Mouse (Mus musculus): ENCODE data around the gene Brd3os.

The Brd3os gene

DNA sequence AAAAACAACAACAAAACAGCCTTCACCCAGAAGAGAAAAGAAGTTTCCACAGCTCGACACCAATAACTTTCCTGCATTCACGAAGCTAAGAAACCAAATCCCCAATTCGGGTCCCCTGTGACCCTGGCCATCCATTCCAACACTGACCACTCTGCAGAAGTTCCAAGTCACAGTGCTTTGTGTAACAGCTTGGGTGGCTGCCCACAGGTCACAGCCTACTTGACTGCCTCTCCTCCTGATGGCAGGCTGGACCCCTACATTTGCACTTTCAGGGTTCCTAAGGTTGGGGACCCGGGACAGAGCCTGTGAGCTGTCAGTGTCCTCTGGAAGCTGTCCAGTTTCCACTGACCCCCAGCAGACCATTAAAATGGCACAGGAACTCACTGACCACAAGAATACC is 20.8 kb downstream of the Brd3os start:
- in situ Hi-C loops (cut with MboI, MseI), result no loop called here

DNA sequence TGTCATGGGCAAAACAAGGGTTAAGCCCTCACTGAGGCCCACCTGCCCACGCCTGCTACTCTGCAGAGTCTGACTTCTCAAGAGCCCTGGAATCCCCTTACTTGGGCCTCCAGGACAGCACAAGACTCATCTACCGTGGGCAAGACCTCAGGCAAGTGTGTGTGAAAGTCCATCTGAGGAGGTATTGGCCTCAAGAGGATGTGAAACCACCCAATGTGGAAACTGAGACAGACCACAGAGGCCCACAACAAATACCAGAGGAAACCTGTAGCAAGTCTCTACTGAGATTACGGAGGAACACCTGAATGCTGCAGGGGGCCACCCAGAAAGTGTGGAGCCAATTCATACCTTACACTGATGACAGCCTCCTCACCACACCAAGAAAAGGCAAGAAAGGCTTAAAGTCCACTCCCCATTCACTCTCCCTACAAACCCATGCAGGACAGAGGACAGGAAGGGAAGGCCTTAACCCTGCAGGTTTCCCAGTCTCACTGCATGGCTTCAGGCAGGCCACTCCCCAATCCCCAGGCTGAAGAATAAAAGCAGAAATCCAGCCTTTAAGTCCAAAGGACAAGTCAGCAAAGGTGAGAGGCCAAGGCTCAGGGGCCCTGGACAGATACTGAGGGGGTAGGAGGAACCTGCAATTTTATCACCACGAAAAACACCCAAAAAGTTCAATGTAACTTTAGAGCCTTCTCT is 27.3 kb downstream of the Brd3os start:
- in situ Hi-C loops (cut with MboI, MseI), result no loop called here

GRCm38 (mm10) chr2:27469991-27470355 is 27.8 kb downstream of the Brd3os start:
- in situ Hi-C loops (cut with MboI, MseI), result no loop called here

GRCm38 (mm10) chr2:27470535-27470934 is 28.4 kb downstream of the Brd3os start:
- in situ Hi-C loops (cut with MboI, MseI), result no loop called here

DNA sequence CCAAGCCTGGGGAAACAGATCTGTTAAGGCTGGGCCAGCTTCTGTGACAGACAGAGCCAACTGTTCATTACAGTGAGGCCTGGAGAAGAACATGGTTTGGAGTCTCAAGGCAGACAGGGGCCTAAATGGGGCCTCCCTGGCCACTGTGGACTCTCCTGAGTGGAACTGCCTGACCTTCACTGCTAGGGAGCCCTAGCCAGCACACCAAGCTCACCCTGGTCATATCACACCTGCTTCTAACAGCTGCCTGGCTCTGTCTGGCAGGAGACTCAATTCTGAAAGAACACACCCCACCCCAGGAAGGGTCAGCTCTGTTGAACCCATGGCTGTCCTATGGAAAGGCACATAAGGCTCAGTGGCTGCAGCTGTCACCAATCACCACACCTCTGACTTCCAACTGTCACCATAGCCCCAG is 29.1 kb downstream of the Brd3os start:
- in situ Hi-C loops (cut with MboI, MseI), result no loop called here

- in situ Hi-C loops (cut with MboI, MseI), result no loop called here
Observed at GRCm38 (mm10) chr2:27473061-27473765, 31.1 kb downstream of the Brd3os start.

GRCm38 (mm10) chr2:27473911-27474310 is 31.8 kb downstream of the Brd3os start:
- in situ Hi-C loops (cut with MboI, MseI), result no loop called here

DNA sequence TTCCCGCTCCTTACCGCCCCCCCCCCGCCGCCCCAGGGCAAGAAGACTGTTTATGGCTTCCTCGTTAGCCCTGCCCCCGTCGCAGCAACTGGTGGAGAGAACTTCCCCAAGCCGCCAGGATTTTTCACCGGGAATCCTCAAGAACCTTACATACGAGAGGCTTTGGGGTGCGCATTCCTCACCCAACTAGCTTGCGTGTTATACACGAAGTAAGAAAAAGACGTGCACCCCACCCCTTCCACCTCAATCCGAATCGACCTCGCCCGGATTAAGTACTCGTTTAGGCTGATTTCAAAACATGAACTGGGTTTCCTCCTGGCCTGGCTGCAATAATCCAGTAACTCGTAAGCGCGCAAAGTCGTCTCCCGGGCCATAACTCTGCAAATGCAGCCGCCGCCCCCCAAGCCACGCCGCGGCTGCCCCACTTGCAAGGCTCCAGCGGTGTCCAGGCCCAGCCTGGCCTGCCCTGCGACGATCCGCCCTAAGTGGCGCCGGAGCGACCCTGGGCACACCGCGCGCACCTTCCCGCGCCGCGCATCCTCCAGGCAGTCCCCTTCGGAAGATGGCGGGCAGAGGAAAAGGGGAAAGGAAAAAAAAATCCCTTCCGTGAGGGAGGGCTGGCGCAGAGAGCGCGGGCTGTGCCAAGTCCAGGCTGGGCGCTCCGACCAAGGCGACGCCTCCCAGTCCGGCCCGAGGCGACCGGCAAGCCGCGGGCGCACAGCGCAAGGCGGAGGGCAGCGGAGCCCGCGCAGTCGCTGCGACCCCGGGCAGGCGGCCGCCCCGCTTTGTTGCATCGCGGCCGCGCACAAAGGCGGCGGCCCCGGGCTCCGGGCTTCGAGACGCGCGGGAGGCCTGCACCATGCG is 32.7 kb downstream of the Brd3os start:
- in situ Hi-C loops (cut with MboI, MseI), result no loop called here

DNA sequence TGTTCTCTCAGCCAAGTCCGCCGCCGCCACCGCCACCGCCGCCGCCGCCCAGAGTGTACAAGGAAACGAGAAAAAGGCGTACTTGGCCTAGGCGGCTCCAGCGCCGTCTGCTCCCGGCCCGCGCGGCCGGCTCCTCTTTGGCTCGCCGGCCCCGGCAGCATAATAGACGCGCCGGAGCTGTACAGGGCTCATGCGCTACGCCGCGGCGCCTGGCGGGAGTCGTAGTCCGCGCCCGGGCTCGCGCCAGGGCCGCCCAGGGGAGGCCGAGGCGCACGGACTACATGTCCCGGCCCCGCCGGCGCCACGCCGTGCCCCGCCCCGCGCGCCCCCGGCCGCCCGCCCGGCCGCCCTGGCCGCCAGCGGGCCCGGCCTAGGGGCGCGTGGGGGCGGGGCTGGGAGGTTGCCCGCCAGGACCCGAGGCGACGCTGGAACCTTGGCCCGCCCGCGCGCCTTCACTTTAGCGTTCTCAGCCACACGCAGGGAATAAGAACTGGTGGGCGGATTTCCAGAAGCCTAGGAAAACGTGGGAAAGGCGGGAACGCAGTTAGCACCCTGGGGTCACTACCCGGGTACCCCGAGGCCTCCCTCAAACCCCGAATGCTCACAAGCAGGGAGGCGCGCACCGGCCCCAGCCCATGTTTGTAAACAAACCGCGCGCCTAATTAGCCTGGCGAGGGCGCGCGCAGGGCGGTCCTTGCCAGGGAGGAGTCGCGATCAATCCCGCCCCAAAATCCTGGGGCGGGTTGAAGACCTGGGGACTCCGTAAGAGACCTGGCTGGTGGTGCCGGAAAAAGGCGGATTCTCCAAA is 33.6 kb downstream of the Brd3os start:
- in situ Hi-C loops (cut with MboI, MseI), result no loop called here

DNA sequence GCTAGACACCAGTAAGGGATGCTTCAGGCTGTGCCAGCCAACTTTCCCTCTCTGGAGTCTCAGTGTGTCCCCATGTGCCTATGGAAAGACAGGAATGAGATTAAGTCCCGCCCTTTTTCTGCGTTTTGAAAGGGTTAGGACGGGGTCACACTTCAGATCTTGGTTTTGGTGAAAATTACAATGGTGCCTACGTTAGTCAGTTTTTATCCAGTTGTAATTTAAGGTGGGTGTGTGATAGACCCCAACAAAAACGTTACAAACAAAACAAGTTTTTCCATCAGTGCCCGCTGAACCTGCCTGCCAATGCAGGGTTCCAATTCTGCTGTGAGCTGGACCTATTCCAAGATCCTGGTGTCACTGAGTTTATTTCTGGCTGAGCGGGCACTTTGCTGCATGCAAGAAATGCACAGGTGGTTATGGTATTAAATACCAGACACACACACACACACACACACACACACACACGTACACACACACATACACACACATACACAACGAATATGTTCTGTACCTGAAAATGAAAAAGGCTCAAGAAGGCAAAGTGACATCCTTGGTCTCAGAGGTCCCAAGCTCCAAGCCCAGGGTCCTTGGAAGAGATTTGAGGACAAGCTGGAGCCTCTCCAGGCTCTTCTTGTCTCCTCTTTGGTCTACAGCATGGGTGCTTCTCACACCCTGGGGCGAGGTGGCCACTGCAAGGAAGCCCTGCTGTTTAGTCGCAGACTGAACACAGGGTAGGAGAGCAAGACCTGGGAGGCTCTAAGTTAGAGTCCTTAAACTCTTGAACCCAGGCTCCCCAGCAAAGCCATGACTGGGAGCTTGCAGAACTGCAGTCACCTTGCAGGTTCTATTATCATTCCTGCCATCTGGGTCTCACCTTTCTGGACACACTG is 34.4 kb downstream of the Brd3os start:
- in situ Hi-C loops (cut with MboI, MseI), result no loop called here

GRCm38 (mm10) chr2:27479821-27480220 is 37.7 kb downstream of the Brd3os start:
- in situ Hi-C loops (cut with MboI, MseI), result no loop called here

GRCm38 (mm10) chr2:27480367-27480766 is 38.2 kb downstream of the Brd3os start:
- in situ Hi-C loops (cut with MboI, MseI), result no loop called here

- in situ Hi-C loops (cut with MboI, MseI), result no loop called here
Observed at GRCm38 (mm10) chr2:27482265-27482861, 40.2 kb downstream of the Brd3os start.

DNA sequence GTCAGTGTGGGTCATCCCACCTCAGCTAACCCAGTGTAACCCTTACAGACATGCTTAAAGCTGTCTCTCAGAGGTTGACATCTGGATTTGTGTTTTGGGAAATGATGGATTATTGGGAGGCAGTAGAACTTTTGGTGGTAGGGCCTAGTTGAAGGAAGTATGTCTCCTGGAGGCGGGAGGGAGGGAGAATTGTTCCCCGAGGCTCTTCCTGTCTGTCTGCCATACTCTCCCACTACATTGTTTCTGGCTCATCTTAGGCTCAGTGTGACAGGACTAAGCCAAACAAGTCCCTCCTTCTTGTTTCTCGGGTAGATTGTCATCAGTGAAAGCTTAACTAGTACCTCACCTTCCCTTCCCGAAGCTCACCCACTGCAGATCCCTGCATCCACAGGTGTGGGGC is 44.6 kb downstream of the Brd3os start:
- in situ Hi-C loops (cut with MboI, MseI), result no loop called here

DNA sequence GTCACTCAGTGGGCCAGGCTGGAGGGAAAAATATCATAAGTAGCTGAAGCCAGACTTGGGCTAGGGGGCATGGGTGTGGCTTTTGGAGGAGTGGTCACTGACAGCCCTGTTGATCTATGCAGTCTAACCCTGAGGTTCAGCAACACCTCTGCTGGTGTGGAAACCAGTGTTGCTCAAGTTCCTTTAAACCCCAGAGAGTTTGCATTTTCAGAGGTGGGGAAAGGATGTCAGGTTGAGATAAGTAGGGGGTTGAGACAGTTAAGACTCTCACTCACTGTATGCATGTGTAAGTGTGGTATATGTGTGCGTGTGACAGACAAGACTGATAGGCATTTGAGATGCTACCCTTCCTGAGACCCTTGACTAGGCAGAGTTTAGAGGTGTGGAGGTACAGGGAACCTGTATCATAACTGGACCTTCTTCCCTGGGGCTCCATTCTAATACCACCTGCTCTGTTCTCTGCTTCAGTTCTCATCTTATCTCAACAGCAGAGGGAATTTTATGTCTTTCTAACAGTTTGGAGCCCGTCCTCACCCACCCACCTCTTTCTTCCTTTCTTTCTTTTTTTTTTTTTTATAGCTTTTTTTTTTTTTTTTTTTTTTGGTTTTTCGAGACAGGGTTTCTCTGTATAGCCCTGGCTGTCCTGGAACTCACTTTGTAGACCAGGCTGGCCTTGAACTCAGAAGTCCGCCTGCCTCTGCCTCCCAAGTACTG is 45.4 kb downstream of the Brd3os start:
- in situ Hi-C loops (cut with MboI, MseI), result no loop called here

DNA sequence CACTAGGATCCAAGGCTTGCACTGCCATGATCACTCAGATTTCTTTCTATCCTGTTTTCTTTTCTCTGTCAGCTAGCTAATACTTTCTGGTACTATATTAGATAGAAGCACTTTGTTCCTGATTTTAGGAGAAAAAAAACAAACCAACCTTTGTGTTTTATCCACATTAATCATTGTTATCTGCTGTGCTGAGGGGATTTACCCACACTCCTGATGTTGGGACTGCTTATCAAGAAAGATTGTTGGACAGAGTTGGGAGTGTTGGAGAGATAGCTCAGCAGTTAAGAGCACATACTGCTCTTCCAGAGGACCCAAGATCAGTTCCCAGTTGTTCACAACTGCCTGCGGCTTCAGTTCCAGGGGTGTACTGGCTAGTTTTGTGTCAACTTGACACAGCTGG is 46.2 kb downstream of the Brd3os start:
- in situ Hi-C loops (cut with MboI, MseI), result no loop called here

GRCm38 (mm10) chr2:27490939-27491338 is 48.8 kb downstream of the Brd3os start:
- in situ Hi-C loops (cut with MboI, MseI), result no loop called here
